Mouse (Mus musculus) mesoderm, embryonic 11.5 days (tissue): Measurements from ENCODE around the gene Med9.

Experiments used
- DNase-seq: peaks from one replicate; pipeline ENCODE4 v3.0.0-alpha.2; 2012; ENCODE audit warnings: low read depth, low spot score

The Med9 gene

DNA sequence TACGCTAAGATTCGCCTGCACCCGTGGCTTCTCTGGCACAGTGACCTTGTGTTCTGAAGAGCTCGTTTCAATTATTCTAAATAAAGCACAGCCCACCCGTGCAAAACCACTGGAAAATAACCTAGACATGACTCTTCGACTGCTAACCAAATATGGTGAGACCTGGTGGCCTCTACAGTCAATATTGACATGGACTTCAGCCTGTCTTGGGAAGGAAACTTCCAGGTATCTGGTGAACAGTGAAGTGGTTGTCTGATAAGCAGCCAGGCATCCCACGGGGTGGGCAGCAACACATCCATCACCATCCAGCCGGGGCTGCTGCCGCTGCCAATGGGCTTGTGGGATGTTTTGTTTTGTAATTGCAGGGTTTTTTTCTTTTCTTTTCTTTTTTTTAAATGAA, 46.3 kb downstream of the Med9 start:
- DNase-seq, result no peak

DNA sequence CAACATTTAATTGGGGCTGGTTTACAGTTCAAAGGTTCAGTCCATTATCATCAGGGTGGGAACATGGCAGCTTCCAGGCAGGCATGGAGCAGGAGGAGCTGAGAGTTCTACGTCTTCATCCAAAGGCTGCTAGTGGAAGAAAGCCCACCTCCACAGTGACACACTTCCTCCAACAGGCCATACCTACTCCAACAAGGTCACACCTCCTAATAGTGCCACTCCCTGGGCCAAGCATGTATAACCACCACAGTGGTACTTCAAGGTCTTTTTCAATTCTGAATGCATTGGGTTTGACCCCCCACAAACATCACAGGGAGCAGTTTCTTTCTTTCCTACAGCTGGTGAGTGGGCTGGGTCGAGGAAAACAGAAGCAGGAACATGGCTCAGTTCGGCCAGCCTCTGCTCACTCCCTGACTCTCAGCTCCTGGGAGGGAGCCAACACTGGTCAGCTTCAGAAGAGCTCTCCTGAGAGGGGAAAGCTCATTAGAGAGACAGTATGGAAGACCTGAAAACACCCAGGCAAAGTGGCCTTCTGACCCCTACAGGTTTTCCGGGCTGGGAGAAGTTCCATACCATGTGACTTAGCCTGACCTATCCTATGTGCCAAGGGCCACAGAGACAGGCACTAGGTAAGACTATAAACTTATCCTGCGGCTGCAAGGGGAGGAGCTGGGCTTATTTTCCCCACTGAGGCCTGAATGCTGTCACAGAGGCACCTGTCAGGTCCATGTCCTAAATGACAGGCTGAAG, 53.4 kb downstream of the Med9 start:
- no peak for DNase-seq

DNA sequence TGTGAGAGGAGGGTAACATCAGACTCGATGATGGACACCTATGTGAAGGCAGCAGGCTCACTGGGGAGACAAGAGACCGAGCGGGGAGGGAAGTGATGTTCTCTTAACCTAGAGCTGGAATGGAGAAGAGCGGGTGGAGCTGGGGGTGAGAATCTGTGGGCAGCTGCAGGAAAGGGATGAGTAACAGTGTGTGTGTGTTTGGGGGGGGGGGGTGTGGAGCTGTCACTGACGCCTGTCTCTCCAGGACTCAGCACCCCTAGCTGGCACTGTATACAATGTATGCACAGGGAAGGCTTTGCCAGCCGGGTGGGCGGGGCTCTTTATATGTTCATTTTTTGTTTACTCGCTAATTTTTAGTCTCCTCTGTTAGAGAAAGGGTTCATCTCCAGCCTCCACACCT, 55.8 kb downstream of the Med9 start:
- no peak for DNase-seq

DNA sequence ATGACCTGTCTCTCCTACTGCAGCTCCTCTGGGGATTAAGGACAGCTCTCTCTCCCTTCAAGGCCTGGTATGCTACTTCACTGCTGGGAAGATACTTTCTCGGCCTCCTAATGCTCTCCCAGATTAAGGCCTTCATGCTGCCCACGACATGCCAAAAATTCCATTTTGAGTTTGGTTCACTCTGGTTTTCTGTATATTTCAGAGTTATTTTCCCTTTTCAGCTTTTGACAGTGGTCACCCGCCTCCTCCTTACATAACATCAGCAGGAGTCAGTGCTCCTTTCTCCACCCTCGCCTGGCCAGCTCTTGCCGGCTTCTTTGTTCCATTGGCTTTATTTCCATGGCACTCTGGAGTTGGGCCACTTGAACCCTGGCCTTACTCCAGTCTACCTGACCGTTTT, 56.7 kb downstream of the Med9 start:
- DNase-seq, result no peak

DNA sequence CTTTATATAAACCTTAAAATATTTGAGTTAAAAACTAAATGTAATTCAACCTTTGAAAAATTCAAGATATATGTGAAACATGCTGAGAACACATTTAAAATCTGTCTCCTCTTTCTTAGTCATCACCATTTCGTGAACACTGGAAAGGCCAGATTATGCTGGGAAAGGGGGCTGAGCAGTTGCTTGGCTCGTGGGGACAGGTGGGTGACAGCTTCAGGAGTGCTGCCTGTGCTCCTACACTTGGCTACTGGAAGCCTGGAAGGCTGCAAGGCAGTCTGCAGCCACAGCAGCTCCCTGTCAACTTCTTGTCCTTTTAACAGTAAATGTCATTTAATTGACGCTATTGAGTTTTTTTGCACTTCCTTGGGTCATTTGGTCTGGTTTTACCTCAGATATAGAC, 57.9 kb downstream of the Med9 start:
- DNase-seq, result no peak

DNA sequence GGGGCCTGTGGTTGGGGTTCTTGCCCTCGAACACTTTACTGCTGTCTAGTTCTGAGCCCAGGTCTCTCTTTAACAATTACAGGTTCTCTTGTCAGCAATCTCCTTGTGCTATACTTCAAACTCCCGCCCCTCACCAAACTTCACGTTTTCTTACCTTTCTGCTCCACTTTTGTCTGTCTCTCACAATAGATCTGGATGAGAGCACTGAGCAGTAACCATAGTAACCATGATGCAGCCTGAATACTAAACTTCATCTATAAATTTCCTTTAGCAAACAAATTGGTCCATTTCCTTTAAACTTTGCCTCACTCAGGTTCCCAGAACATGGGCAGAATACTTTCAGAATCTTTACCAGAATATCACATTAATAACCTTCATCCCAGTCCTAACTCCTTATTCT, 61.4 kb downstream of the Med9 start:
- no peak for DNase-seq

DNA sequence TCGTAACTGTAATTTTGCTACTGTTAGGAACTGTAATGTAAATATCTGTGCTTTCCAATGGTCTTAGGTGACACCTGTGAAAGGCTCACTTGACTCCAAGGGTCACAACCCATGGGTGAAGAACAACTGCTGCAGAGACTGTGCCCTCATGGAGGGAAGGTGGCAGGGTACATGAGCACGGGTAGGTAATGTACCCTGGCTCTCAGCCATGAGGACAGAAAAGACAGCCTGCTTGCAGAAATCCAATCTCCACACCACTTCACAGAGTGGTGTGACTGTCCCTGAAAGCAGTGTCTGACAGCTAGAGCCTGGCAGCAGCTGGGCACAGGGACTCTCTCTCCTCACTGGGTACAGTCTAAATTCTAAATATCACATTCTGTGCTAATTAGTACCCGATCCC, 63.5 kb downstream of the Med9 start:
- DNase-seq, result no peak
